Mouse (Mus musculus) testis, adult 2 months (tissue): ENCODE measurements around the gene Camta1. TPM values are rescaled to one million over a fixed set of nuclear protein-coding genes. Genes with fewer than 3 reads are reported as not detected.

Experiments used
- H3K27ac ChIP-seq: fragments of 200-500 bp; 2 replicates; pipeline ENCODE4 v1.5.1; 2012; ENCODE audit warnings: low read depth, low read length; ENCODE audit not compliant: control insufficient read depth, insufficient read depth
- H3K27me3 ChIP-seq: fragments of 200-500 bp; 2 replicates; pipeline ENCODE4 v1.6.1; 2012; ENCODE audit warnings: mild to moderate bottlenecking, low read length, moderate library complexity; ENCODE audit not compliant: control insufficient read depth, insufficient read depth
- H3K36me3 ChIP-seq: fragments of 200-500 bp; 2 replicates; pipeline ENCODE4 v1.6.1; 2012; ENCODE audit warnings: mild to moderate bottlenecking, low read length; ENCODE audit not compliant: control insufficient read depth, insufficient read depth
- H3K4me1 ChIP-seq: fragments of 200-500 bp; 2 replicates; pipeline ENCODE4 v1.6.1; 2012; ENCODE audit warnings: low read length; ENCODE audit not compliant: control insufficient read depth, insufficient read depth
- H3K4me3 ChIP-seq: fragments of 200-500 bp; 2 replicates; pipeline ENCODE4 v1.5.1; 2012; ENCODE audit warnings: low read depth, mild to moderate bottlenecking, low read length, moderate library complexity, mixed read lengths; ENCODE audit not compliant: control insufficient read depth
- CTCF ChIP-seq: fragments of 200-500 bp; IDR thresholded peaks from 2 replicates; pipeline ENCODE4 v1.5.1; 2012; ENCODE audit warnings: low read depth, mild to moderate bottlenecking, inconsistent platforms, low read length, moderate library complexity; ENCODE audit not compliant: control insufficient read depth, insufficient read depth, insufficient replicate concordance
- POLR2A ChIP-seq: fragments of 200-500 bp; IDR thresholded peaks from 2 replicates; pipeline ENCODE4 v1.6.1; 2012; ENCODE audit warnings: low read depth, mild to moderate bottlenecking, inconsistent platforms, low read length, moderate library complexity; ENCODE audit not compliant: control insufficient read depth
- polyA plus RNA-seq: library from polyadenylated mRNA; depleted of rRNA; stranded (reverse); fragments of >200 nt; gene quantifications from 2 replicates; pipeline ENCODE4 v1.2.3, GENCODE M21; 2012

Gene Camta1
- polyA plus RNA-seq, 1 experiment, result 15.4 TPM

DNA sequence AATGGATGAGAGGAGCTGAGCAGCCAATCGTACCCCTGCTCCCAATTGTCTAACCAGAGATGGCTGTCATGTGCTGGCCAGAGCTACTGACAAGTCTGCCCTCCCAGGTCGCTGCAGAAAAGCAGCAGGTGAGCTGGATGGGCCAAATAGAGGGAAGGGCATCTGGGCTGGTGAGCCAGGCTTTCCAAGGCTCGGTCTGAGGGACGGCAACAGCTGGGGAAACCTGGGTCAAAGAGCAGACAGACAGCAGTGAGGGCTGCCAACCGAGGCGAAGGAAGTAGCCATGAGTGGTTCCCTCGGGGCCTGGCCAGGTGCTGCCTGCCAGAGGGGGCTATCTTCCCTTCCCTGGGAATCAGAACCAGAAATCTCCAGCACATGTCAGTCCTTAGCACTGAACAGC lies 109.1 kb downstream of the Camta1 start:
- Histone ChIP-seq H3K4me3 (no peak overlapping the region), H3K27ac (no peak overlapping the region), H3K36me3 (no peaks in the 10 kb centered on the region), H3K4me1 (no peaks in the 10 kb centered on the region), H3K27me3 (no peaks in the 10 kb centered on the region)
- TF ChIP-seq POLR2A (0 out of 2 replicates have a peak, but pooled peaks have one; percentile 16), CTCF (no peak)

DNA sequence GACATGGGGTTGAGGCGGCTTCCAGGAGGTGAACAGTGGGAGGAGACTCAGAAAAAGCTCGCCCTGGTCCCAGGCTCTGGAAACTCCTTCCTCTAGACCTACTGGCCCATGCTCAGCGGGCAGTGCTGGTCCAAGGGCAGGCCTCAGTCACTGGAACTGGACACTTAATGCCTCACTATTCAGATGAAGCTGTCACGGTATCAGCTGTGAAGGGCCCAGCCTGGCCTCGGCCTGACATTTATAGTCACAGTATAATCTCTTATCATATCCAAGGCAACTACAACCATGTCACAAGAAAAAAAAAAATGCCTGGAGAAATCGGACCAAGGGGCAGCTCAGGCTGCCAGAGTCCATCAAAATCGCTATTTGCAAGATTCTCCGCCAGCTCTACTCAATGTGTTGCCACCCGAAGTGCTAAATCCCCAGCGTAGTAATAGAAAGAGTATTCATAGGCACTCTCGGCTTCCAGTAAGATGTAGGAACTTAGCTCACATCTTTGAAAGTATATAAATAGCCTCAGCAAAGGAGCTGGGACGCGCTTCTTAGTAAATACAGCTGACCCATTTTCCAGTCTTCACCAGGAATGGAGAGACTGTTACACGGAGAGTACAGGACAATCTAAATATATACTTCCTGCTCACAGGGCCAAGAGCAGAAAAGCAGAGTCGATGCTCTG lies 110.3 kb downstream of the Camta1 start:
- Histone ChIP-seq H3K4me3 (no peak overlapping the region), H3K4me1 (no peaks in the 10 kb centered on the region), H3K36me3 (no peaks in the 10 kb centered on the region), H3K27ac (no peak overlapping the region), H3K27me3 (no peaks in the 10 kb centered on the region)
- no peak for TF ChIP-seq CTCF
- no peak for TF ChIP-seq POLR2A

DNA sequence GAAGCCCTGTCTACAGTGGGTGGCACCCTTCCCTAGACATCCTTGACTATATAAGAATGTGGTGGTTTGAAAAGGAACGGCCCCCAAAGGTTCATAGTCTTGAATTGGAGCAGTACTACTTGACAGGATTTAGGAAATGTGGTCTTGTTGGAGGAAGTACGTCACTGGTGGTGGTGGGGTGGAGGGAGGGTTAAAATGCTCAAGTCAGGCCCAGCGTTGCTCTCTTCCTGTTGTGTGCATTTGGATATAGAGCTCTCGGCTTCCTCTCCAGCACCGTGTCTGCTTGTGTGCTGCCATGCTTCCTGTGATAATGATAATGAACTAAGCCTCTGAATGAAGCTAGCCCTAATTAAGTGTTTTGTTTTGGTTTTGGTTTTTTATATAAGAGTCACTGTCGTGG lies 114.0 kb downstream of the Camta1 start:
- no peaks in the 10 kb centered on the region for H3K27me3 ChIP-seq
- peaks cover 6% of the 10 kb centered on the region for H3K4me1 ChIP-seq
- no peak overlapping the region for H3K27ac ChIP-seq
- TF ChIP-seq CTCF (no peak), POLR2A (no peak)
- no peaks in the 10 kb centered on the region for H3K36me3 ChIP-seq
- H3K4me3 ChIP-seq, result no peak overlapping the region

DNA sequence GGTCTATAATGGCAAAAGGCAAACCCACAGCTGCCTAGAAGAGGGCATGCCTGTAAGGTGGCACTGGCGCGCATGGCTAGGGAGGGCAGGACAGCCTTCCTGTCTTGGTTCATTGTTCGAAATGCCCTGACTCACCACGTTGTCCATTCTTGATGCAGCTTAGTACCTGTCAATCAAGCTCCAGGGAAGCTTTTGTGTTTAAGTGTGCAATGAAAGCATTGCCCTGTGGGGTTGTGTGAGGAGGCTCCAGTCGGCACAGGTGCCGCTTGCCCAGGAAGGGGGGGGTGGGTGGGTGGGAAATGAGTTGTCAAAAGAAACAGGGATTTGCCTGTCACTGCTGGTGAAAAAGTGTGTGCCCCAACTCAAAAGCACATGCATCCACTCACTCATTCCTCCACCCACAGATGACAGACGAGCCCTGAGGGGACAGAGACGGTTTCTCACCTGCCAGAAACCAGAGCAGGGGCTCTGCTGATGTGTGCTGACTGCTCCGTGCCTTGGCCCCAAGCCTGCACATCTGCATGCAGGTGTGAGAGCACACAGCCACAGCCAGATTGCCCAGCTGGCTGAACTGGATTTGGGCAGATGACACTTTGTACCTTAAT lies 115.6 kb downstream of the Camta1 start:
- H3K4me3 ChIP-seq, result no peak overlapping the region
- no peaks in the 10 kb centered on the region for H3K36me3 ChIP-seq

DNA sequence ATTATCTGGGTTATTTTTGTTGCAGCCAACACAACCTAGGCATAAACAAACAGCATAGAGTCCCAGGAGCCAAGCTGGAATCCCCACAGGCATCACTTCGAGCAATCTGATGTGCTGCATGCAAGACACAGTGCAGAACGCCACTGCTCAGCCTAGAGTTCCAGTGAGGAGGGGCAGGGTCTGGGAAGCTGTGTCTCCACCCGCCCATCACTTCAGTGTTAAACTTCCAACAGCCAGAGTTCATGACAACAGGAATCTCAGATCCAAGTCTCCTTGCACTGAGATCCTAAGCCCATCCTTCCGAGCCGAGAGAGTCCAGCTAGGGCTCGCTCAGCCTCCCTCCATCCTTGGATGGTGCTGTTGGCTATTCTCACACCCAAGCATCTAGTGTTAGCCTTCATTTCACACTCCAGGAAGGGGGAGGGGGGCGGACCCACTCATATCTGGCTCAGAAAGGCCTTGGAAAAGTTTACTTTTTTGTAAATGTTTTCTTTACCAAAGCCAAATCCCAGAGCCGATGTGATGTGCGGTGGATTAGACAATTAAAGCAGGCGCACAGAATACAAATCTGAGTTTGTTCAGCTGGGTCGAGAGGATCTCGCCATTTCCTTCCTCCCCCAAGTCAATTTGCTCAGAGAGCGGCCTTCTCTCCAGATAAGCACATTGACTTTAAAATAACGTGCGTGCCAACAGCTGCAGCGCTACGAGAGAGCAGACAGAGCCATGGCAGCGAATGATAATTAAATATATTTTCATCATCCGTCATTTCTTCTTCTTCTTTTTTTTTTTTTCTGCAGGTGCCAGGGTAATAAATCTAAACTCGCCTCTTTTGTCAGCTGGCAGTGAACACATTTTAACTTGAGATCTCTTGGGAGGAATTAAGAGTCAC lies 120.2 kb downstream of the Camta1 start:
- Histone ChIP-seq H3K36me3 (no peaks in the 10 kb centered on the region), H3K27ac (peak overlapping the region; percentile 14; the same call in 1 of the 2 replicates), H3K4me1 (peaks cover 47% of the 10 kb centered on the region), H3K4me3 (peak overlapping the region; percentile 11), H3K27me3 (no peaks in the 10 kb centered on the region)
- TF ChIP-seq POLR2A, result no peak
- TF ChIP-seq CTCF, result no peak

More for the DNA sequence above, 115.6 kb downstream of the Camta1 start:
- Histone ChIP-seq H3K27ac (no peak overlapping the region), H3K4me1 (peaks cover 15% of the 10 kb centered on the region), H3K27me3 (no peaks in the 10 kb centered on the region)
- TF ChIP-seq POLR2A (no peak), CTCF (no peak)

DNA sequence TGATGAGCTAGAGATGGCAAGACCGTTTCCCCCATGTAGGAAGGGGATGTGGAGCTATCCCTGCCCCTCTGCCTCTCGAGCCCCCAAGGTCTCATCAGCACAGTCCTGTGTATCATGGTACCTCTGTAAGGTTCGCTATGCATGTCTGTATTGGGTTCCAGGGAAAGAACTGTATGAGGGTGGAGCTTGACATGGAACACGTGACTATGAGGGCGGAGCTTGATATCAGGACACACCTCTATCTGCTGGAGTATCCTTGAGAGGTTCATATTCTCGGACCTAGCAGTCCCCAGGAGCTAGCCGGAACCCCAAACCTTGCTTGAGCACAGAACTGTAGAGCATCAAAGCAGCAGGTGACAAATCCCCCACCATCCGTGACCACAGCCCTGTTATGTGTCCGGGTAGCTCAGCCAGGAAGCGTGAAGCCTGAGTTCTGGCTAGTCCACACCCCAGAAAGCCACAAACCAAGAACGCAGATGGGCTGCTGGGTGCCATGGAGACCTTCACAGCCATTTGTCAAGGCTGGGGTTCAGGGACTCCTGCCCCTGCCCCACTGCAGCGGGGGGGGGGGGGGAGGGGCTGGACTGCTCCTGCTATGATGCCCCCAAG lies 122.2 kb downstream of the Camta1 start:
- no peaks in the 10 kb centered on the region for H3K27me3 ChIP-seq
- H3K4me3 ChIP-seq, result no peak overlapping the region
- H3K36me3 ChIP-seq, result no peaks in the 10 kb centered on the region
- H3K27ac ChIP-seq, result no peak overlapping the region
- peaks cover 47% of the 10 kb centered on the region for H3K4me1 ChIP-seq
- TF ChIP-seq CTCF, result no peak
- no peak for TF ChIP-seq POLR2A
